Mouse (Mus musculus) megakaryocyte, adult 5-6 weeks (primary cell): ENCODE measurements around the gene Myf6. TPM values are rescaled to one million over a fixed set of nuclear protein-coding genes. Genes with fewer than 3 reads are reported as not detected.

Source experiments
- ATAC-seq: 2 replicates; pipeline ENCODE4 v1.8.0; 2016; ENCODE audit warnings: mild to moderate bottlenecking, inconsistent platforms; ENCODE audit not compliant: poor library complexity, severe bottlenecking
- total RNA-seq, 2 experiments: library from RNA; stranded (forward) in 1 of 2; stranded (reverse) in 1 of 2; fragments of 153-499, 151-499 nt in 1 of 2; fragments of 221-1000, 200-1000 nt in 1 of 2; gene quantifications; 2 replicates each; pipeline versions ENCODE4 v1.2.3 to v1.2.4; 2015 to 2017

The Myf6 gene
- total RNA-seq (2015): not detected in 2 replicates
- not detected in 2 replicates for total RNA-seq (2017)

GRCm38 (mm10) chr10:107494568-107494967 is at the start of gene Myf6:
Gene Myf6, minus strand, starts transcription at chr10:107494737.
- no peak for ATAC-seq

- ATAC-seq: no peak
These were observed 48.5 kb upstream of the Myf6 start for GRCm38 (mm10) chr10:107543026-107543425.

- no peak for ATAC-seq
These were observed 34.2 kb upstream of the Myf6 start for GRCm38 (mm10) chr10:107528758-107529157.

- no peak for ATAC-seq
These were observed 24.7 kb upstream of the Myf6 start for GRCm38 (mm10) chr10:107519216-107519615.

GRCm38 (mm10) chr10:107516641-107517040 is 22.1 kb upstream of the Myf6 start:
- ATAC-seq: no peak

GRCm38 (mm10) chr10:107514735-107515134 is 20.2 kb upstream of the Myf6 start:
- no peak for ATAC-seq

GRCm38 (mm10) chr10:107506397-107506796 is 11.9 kb upstream of the Myf6 start:
- no peak for ATAC-seq

GRCm38 (mm10) chr10:107503430-107503829 is 8.9 kb upstream of the Myf6 start:
- ATAC-seq: no peak

GRCm38 (mm10) chr10:107502193-107502592 is 7.7 kb upstream of the Myf6 start:
- no peak for ATAC-seq

- no peak for ATAC-seq
These were observed 5.1 kb upstream of the Myf6 start for GRCm38 (mm10) chr10:107499656-107500055.

- no peak for ATAC-seq
These were observed 1.9 kb upstream of the Myf6 start for GRCm38 (mm10) chr10:107496402-107496801.

- no peak for ATAC-seq
These were observed 710 bp downstream of the Myf6 start for GRCm38 (mm10) chr10:107493580-107494474.

- ATAC-seq: no peak
These were observed 1.5 kb downstream of the Myf6 start for GRCm38 (mm10) chr10:107492867-107493579.

- no peak for ATAC-seq
These were observed 5.8 kb downstream of the Myf6 start for GRCm38 (mm10) chr10:107488654-107489315.

GRCm38 (mm10) chr10:107486770-107487169 is 7.8 kb downstream of the Myf6 start:
- no peak for ATAC-seq

GRCm38 (mm10) chr10:107485870-107486269 is 8.7 kb downstream of the Myf6 start, which contains the start of gene Myf5:
Gene Myf5, minus strand, starts transcription at chr10:107486134.
- ATAC-seq: no peak

GRCm38 (mm10) chr10:107484050-107484449 is 10.5 kb downstream of the Myf6 start:
- no peak for ATAC-seq

- ATAC-seq: no peak
These were observed 21.0 kb downstream of the Myf6 start for GRCm38 (mm10) chr10:107473497-107473896.

- ATAC-seq: no peak
These were observed 22.8 kb downstream of the Myf6 start for GRCm38 (mm10) chr10:107471712-107472111.

- ATAC-seq: no peak
These were observed 26.7 kb downstream of the Myf6 start for GRCm38 (mm10) chr10:107467819-107468218.
